Mouse (Mus musculus) forebrain, embryonic 16.5 days (tissue): Measurements from ENCODE around the gene Psmc3. TPM values are rescaled to one million over a fixed set of nuclear protein-coding genes. Genes with fewer than 3 reads are reported as not detected.
"Not testable (repeated sequence)": the region's sequence is repeated elsewhere in the genome, so short reads cannot be mapped to it uniquely, and the experiment has no call there.

Source experiments
- ATAC-seq: fragments of 200-750 bp; cut with Nextera tagmentation; 2 replicates; pipeline ENCODE4 v1.8.0; 2017; ENCODE audit warnings: mild to moderate bottlenecking, moderate library complexity
- H3K27ac ChIP-seq: fragments of 300-500 bp; sonication (generic); 2 replicates; pipeline ENCODE4 v1.5.1; 2014; ENCODE audit warnings: low read length, control low read depth
- H3K27me3 ChIP-seq: fragments of 300-500 bp; sonication (generic); replicated peaks from 2 replicates; pipeline ENCODE4 v1.6.1; 2014; ENCODE audit warnings: low read length; ENCODE audit not compliant: control insufficient read depth, insufficient read depth
- H3K36me3 ChIP-seq: fragments of 300-500 bp; sonication (generic); 2 replicates; pipeline ENCODE4 v1.6.1; 2014; ENCODE audit not compliant: control insufficient read depth, insufficient read depth
- H3K4me1 ChIP-seq: fragments of 300-500 bp; sonication (generic); replicated peaks from 2 replicates; pipeline ENCODE4 v1.6.1; 2014; ENCODE audit warnings: low read length; ENCODE audit not compliant: control insufficient read depth, insufficient read depth
- H3K4me2 ChIP-seq: fragments of 300-500 bp; sonication (generic); 2 replicates; pipeline ENCODE4 v1.6.1; 2014; ENCODE audit warnings: mild to moderate bottlenecking, low read length, control low read depth
- H3K4me3 ChIP-seq: fragments of 300-500 bp; sonication (generic); replicated peaks from 2 replicates; pipeline ENCODE4 v1.5.1; 2014; ENCODE audit warnings: mild to moderate bottlenecking, low read length, control low read depth
- H3K9ac ChIP-seq: fragments of 300-500 bp; sonication (generic); replicated peaks from 2 replicates; pipeline ENCODE4 v1.6.1; 2014; ENCODE audit warnings: low read depth, low read length, control low read depth
- H3K9me3 ChIP-seq: fragments of 300-500 bp; sonication (generic); 2 replicates; pipeline ENCODE4 v1.6.1; 2016; ENCODE audit warnings: low read length; ENCODE audit not compliant: control insufficient read depth
- WGBS: fragments of 180-500 bp; shearing (Covaris S2); extraction: QIAGEN DNeasy Blood & Tissue Kit; methylation state at CpG from one replicate; pipeline ENCODE4 v1.1.7; 2014; 5-methylcytosine and 5-hydroxymethylcytosine counted together
- polyA plus RNA-seq: library from polyadenylated mRNA; unstranded; fragments of >200 nt; fragmentation: Nextera tagmentation; extraction: Ambion mirVana; gene quantifications from 2 replicates; pipeline ENCODE4 v1.2.1, GENCODE M21; 2015

The Psmc3 gene
- polyA plus RNA-seq, 1 experiment from 2014 or later, result 236 TPM

DNA sequence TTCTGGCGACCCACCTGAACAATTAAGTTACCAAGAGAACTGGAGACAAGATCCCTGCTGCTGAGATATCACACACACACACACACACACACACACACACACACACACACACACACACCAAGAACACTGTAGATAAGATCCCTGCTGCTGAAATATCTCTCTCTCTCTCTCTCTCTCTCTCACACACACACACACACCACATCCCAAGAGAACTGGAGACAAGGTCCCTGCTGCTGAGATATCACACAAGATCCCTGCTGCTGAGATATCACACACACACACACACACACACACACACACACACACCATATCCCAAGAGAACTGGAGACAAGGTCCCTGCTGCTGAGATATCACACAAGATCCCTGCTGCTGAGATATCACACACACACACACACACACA lies 8.0 kb upstream of the Psmc3 start:
- H3K4me1 ChIP-seq, H3K4me3 ChIP-seq, H3K9ac ChIP-seq, H3K27me3 ChIP-seq, H3K36me3 ChIP-seq, H3K27ac ChIP-seq, ATAC-seq, H3K4me2 ChIP-seq, H3K9me3 ChIP-seq: not testable (repeated sequence)
- WGBS, result 80% methylated on average over 1 of the region's 1 CpGs

DNA sequence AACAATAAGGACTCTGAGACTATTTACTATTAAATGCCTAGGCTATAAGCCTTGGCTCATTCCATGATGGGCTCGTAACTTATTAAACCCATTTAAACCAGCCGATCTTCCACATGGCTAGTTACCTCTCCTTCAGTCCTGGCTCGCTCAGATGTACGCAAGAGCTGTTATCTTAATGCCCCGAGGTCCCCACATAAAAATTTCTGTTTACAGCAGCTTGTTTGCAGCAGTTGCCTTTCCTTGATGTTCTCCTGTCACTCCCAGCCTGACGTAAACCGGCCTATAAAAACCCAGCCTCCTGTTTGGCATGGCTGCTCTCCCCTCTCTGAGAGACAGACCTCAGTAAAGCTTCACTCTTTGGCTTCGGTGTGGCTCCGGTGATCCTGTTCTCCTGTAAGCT lies 6.5 kb upstream of the Psmc3 start:
- Histone ChIP-seq H3K4me3 (no peak overlapping the region), H3K9me3 (no peaks in the 10 kb centered on the region), H3K4me2 (no peak overlapping the region), H3K4me1 (no peaks in the 10 kb centered on the region), H3K27me3 (no peaks in the 10 kb centered on the region), H3K36me3 (no peaks in the 10 kb centered on the region), H3K27ac (no peak overlapping the region), H3K9ac (no peak overlapping the region)
- ATAC-seq, result no peak
- 70% methylated on average over 9 of the region's 9 CpGs for WGBS

DNA sequence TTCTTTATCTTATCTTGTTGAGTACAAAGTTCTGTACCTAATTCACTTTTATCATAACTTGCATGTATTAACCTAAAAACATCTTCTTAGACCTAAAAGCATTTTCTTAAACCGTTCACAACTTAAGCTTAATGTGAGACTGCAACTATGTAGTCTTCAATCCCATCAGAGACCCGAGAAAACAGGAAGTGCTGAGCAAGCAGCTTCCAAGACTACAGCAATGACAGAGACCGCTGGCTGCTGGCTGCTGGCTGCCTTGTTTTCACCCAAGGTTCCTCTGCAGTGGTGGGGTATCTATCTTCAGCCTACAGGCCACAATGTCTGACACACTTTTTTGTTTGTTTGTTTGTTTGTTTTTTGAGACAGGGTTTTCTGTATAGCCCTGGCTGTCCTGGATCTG lies 1.9 kb upstream of the Psmc3 start:
- Histone ChIP-seq H3K9me3 (no peaks in the 10 kb centered on the region), H3K27ac (no peak overlapping the region), H3K27me3 (no peaks in the 10 kb centered on the region), H3K4me1 (peaks cover 14% of the 10 kb centered on the region), H3K4me2 (no peak overlapping the region), H3K9ac (no peak overlapping the region), H3K36me3 (peaks cover 5% of the 10 kb centered on the region), H3K4me3 (no peak overlapping the region)
- 86% methylated on average over 3 of the region's 3 CpGs for WGBS
- ATAC-seq, result no peak

DNA sequence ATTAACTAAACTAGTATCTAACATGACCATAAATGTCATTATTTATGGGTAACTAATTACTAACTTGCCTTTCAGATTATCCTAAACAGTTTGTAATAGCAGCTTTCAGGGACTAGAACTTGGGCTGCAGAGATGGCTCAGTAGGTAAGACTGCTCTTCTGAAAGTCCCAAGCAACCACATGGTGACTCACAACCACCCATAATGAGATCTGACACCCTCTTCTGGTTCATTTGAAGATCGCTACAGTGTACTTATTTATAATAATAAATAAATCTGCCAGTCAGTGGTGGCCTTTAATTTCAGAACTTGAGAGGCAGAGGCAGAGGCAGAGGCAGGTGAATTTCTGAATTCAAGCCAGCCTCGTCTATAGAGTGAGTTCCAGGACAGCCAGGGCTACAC lies 1.1 kb upstream of the Psmc3 start:
- WGBS, result 57% methylated on average over 2 of the region's 2 CpGs
- H3K27ac ChIP-seq, result no peak overlapping the region
- H3K27me3 ChIP-seq, result no peaks in the 10 kb centered on the region
- no peak overlapping the region for H3K9ac ChIP-seq
- no peak for ATAC-seq
- H3K9me3 ChIP-seq, result no peaks in the 10 kb centered on the region
- peak overlapping the region; percentile 61 for H3K4me2 ChIP-seq
- peaks cover 14% of the 10 kb centered on the region for H3K4me1 ChIP-seq
- no peak overlapping the region for H3K4me3 ChIP-seq
- H3K36me3 ChIP-seq, result peaks cover 13% of the 10 kb centered on the region

DNA sequence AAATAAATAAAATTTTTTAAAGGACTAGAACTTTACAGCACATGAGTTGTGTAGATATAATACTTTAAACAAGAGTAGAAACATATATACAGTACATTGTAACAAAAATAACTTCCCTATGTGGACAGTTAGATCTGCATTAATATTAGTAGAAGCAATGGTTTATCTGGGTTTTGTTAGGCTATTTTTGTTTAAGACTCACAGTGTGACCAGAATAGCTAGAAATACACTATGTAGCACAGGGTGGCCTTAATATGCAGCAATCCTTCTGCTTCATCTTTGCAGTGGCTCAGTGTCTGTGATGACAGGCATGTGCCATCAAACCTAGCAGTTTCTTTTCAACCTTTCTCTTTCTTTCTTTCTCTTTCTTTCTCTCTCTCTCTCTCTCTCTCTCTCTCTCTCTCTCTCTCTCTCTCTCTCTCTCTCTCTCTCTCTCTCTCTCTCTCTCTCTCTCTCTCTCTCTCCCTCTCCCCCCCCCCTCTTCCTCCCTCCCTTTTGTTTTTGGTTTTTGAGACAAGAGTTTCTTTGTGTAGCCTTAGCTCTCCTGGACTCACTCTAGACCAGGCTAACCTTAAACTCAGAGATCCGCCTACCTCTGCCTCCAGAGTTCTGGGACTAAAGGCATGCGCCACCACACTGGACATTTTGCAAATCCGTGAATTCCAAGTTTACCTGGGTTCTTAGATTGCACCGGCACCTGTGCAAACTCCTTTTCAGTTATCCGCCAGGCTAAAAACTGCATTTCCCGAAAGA lies 452 bp upstream of the Psmc3 start:
- peak overlapping the region; percentile 61 for H3K4me2 ChIP-seq
- peak overlapping the region; percentile 64 for H3K9ac ChIP-seq
- peaks cover 14% of the 10 kb centered on the region for H3K4me1 ChIP-seq
- no peaks in the 10 kb centered on the region for H3K9me3 ChIP-seq
- peak; percentile 62 for ATAC-seq
- H3K36me3 ChIP-seq, result peaks cover 18% of the 10 kb centered on the region
- peak overlapping the region; percentile 81 for H3K4me3 ChIP-seq
- WGBS, result 0% methylated on average over 6 of the region's 6 CpGs
- no peaks in the 10 kb centered on the region for H3K27me3 ChIP-seq
- H3K27ac ChIP-seq, result peak overlapping the region; percentile 66

DNA sequence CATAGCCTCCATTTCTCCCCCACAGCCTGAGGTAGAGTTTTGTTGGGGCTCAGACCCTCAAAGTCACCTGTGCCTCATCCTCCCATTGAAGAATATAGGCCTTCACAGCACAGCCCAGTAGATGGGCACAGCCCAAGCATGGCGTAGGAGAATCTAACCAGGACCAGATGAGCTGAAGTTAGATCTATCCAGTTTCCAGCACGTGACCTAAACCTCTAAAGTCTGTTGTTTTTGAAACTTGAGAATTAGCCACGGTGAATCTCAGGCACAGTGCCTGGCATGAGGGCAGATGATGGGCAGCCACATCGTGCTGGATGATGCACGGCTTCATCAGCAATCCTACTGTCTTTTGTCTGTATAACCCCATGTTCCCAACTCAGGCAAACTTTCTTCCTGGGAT lies 4.6 kb downstream of the Psmc3 start:
- H3K36me3 ChIP-seq, result peaks cover 36% of the 10 kb centered on the region
- H3K27me3 ChIP-seq, result no peaks in the 10 kb centered on the region
- peaks cover 8% of the 10 kb centered on the region for H3K4me1 ChIP-seq
- H3K4me2 ChIP-seq, result no peak overlapping the region
- no peak overlapping the region for H3K9ac ChIP-seq
- no peak for ATAC-seq
- no peak overlapping the region for H3K4me3 ChIP-seq
- 93% methylated on average over 5 of the region's 5 CpGs for WGBS
- no peaks in the 10 kb centered on the region for H3K9me3 ChIP-seq
- no peak overlapping the region for H3K27ac ChIP-seq

DNA sequence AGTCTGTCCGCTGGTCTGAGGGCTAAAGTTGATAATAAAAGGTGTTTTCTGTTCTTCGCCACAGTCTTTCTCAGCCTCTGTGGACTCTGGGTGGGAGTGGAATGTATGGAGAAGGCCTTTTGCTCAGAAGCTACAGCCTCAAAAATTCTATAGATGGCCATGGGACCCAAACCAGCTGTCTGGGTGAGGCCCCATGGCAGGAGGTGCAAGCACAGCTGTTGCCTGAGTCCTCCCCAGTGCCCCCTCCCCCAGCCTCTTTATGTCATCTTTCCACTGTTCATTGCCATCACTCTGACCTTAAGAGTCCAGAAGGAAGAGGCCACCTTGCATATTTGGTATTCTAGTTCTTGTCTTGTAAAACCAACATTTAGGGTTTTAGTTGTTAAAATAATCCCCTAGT lies 5.6 kb downstream of the Psmc3 start:
- Histone ChIP-seq H3K9me3 (no peaks in the 10 kb centered on the region), H3K4me3 (no peak overlapping the region), H3K27ac (no peak overlapping the region), H3K36me3 (peaks cover 40% of the 10 kb centered on the region), H3K4me1 (peaks cover 8% of the 10 kb centered on the region), H3K27me3 (no peaks in the 10 kb centered on the region), H3K9ac (no peak overlapping the region), H3K4me2 (no peak overlapping the region)
- no peak for ATAC-seq
- WGBS, result 91% methylated on average over 2 of the region's 2 CpGs

DNA sequence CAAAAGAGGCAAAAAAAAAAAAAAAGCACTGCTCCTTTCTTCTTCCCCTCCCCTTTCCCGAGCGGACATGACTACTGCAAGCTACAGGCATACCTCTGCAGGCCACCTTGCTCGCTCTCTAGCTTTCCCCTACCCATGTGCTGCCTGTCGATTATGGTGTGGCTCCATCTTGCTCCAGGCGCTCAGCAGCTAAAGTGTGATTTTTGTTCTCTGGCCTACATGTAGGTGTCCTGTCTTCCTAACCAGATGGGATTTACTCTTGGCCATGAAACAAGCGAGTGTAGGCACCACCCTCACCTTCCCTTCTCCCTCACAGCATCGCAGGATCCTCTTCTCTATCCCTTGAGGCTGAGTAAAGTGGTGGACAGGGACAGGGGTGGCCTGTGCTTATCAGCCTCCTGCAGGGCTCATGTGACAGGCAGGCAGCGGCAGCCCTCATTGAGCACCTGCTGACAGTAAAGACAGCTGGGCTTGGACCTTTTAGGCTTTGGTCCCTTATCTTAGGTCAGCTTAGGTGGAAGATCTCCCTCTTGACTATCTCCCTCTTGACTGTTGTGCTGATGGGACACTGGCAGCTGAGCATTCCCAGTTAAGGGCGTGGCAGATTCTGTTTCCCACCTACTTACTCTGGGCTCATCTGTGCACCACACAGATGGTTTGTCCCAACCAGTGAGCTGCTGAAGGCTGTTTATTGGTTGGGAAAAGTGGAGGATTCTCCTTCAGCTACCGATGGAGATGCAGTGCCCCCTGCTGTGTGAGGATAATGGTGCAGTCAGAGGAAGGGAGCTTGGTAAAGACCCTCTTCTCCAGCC lies 6.9 kb downstream of the Psmc3 start:
- ATAC-seq, result peak; percentile 54
- H3K36me3 ChIP-seq, result peaks cover 40% of the 10 kb centered on the region
- no peaks in the 10 kb centered on the region for H3K9me3 ChIP-seq
- no peak overlapping the region for H3K4me3 ChIP-seq
- no peak overlapping the region for H3K4me2 ChIP-seq
- H3K27me3 ChIP-seq, result no peaks in the 10 kb centered on the region
- WGBS, result 80% methylated on average over 10 of the region's 10 CpGs
- H3K27ac ChIP-seq, result no peak overlapping the region
- no peak overlapping the region for H3K9ac ChIP-seq
- H3K4me1 ChIP-seq, result no peaks in the 10 kb centered on the region

DNA sequence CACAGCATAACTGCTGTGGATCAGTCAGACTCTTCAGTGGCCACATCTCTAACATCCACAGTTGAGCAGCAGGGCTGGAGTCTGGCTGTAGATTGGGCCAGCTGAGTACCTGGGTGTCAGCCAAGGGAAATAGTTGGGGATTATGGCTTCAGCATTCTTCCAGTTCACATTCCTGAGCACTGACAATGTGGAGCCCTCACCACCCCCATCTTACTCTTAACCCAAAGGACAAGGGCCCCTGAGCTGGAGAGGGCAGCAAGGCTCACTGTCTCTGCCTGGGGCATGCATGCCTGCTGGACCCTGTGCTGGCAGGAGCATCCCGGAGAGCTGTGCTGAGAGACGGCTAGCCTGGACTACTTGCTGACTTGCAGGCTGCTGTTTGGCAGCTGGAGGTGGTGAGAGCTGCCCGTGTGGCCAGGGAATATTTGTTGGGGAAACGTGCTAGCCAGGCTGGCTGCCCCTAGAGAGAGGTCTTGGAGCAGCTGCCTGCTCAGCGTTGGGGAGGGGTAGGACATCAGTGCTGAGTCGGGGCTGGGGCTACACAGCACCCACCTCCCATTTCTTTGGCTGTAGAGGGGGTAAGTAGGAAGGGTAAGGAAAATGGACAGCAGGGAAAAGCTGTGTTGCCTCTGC lies 8.2 kb downstream of the Psmc3 start:
- H3K36me3 ChIP-seq, result peaks cover 35% of the 10 kb centered on the region
- no peak overlapping the region for H3K27ac ChIP-seq
- no peaks in the 10 kb centered on the region for H3K4me1 ChIP-seq
- 82% methylated on average over 6 of the region's 6 CpGs for WGBS
- H3K4me3 ChIP-seq, result no peak overlapping the region
- H3K27me3 ChIP-seq, result no peaks in the 10 kb centered on the region
- H3K9ac ChIP-seq, result no peak overlapping the region
- H3K9me3 ChIP-seq, result no peaks in the 10 kb centered on the region
- no peak for ATAC-seq
- H3K4me2 ChIP-seq, result no peak overlapping the region
